Mouse (Mus musculus) yolk sac, embryonic 10.5 days (tissue): ENCODE measurements around the gene Prickle2.
A peak's percentile ranks its signal among the peaks of the same experiment; 100 is the strongest.

Source experiments
- DNase-seq: peaks from one replicate; pipeline ENCODE4 v3.0.0-alpha.2; 2017; ENCODE audit warnings: low spot score

Gene Prickle2

GRCm38 (mm10) chr6:92441205-92441604 lies 264.8 kb downstream of the Prickle2 start:
- DNase-seq = no peak

- no peak for DNase-seq
These were observed 265.7 kb downstream of the Prickle2 start for GRCm38 (mm10) chr6:92440251-92440650.

GRCm38 (mm10) chr6:92432146-92432545 lies 273.8 kb downstream of the Prickle2 start:
- no peak for DNase-seq

GRCm38 (mm10) chr6:92427406-92428171 lies 278.4 kb downstream of the Prickle2 start:
- DNase-seq = no peak

GRCm38 (mm10) chr6:92425901-92426300 lies 280.1 kb downstream of the Prickle2 start:
- DNase-seq = no peak

GRCm38 (mm10) chr6:92425476-92425875 lies 280.5 kb downstream of the Prickle2 start:
- DNase-seq = no peak

- DNase-seq = no peak
These were observed 281.0 kb downstream of the Prickle2 start for GRCm38 (mm10) chr6:92424991-92425390.

- peak; percentile 11 for DNase-seq
These were observed 283.7 kb downstream of the Prickle2 start for GRCm38 (mm10) chr6:92422286-92422685.

GRCm38 (mm10) chr6:92420106-92420505 lies 285.8 kb downstream of the Prickle2 start:
- no peak for DNase-seq

- no peak for DNase-seq
These were observed 290.6 kb downstream of the Prickle2 start for GRCm38 (mm10) chr6:92415405-92415755.

- peak; percentile 42 for DNase-seq
These were observed 291.2 kb downstream of the Prickle2 start for GRCm38 (mm10) chr6:92414478-92415404.

GRCm38 (mm10) chr6:92413982-92414381 lies 292.0 kb downstream of the Prickle2 start:
- DNase-seq = no peak

GRCm38 (mm10) chr6:92409788-92410187 lies 296.2 kb downstream of the Prickle2 start:
- DNase-seq = no peak

GRCm38 (mm10) chr6:92407259-92407658 lies 298.7 kb downstream of the Prickle2 start:
- no peak for DNase-seq

- DNase-seq = no peak
These were observed 300.4 kb downstream of the Prickle2 start for GRCm38 (mm10) chr6:92405571-92405970.

GRCm38 (mm10) chr6:92397876-92398275 lies 308.1 kb downstream of the Prickle2 start:
- no peak for DNase-seq

GRCm38 (mm10) chr6:92395556-92395955 lies 310.4 kb downstream of the Prickle2 start:
- no peak for DNase-seq

GRCm38 (mm10) chr6:92395143-92395542 lies 310.8 kb downstream of the Prickle2 start:
- no peak for DNase-seq

GRCm38 (mm10) chr6:92394628-92395027 lies 311.3 kb downstream of the Prickle2 start:
- no peak for DNase-seq

- DNase-seq = no peak
These were observed 315.6 kb downstream of the Prickle2 start for GRCm38 (mm10) chr6:92390321-92390720.

- DNase-seq = no peak
These were observed 317.3 kb downstream of the Prickle2 start for GRCm38 (mm10) chr6:92388681-92389080.

GRCm38 (mm10) chr6:92383196-92383782 lies 322.7 kb downstream of the Prickle2 start:
- DNase-seq = no peak

- no peak for DNase-seq
These were observed 324.9 kb downstream of the Prickle2 start for GRCm38 (mm10) chr6:92381085-92381484.
